Comparison of ENCODE assay signal across 8 mouse cellular contexts in genomic region chr12:31005010-31005409, GRCm38 (mm10).
DNase-seq lines count a peak whose midpoint lies in the region; ATAC-seq and TF ChIP-seq lines count a peak whose summit lies in the region.

No protein-coding gene starts in this region.

- no peaks in the 10 kb centered on the region for H3K9me3 ChIP-seq in heart, embryonic 12.5 days (replicated peaks)

- ATAC-seq in heart, embryonic 12.5 days (ENCODE audit: insufficient number of reproducible peaks, low FRiP score) = no peak
- peak; percentile 68 for ATAC-seq in megakaryocyte, adult 5-6 weeks (ENCODE audit: poor library complexity, severe bottlenecking)

- H3K4me1 ChIP-seq in heart, embryonic 12.5 days (replicated peaks) = no peaks in the 10 kb centered on the region
- no peaks in the 10 kb centered on the region for H3K4me1 ChIP-seq in bone marrow macrophage, adult 2 months (ENCODE audit: control insufficient read depth, insufficient read depth, low read length)

- no peak for TF ChIP-seq POLR2A in bone marrow macrophage, adult 2 months (IDR thresholded peaks at IDR 0.05; ENCODE audit: borderline replicate concordance, low read depth, low read length)

- H3K27ac ChIP-seq in heart, embryonic 12.5 days (ENCODE audit: poor library complexity, severe bottlenecking) = no peak overlapping the region
- no peak overlapping the region for H3K27ac ChIP-seq in bone marrow macrophage, adult 2 months (ENCODE audit: insufficient read depth, low read depth, low read length)

- no peak overlapping the region for H3K4me2 ChIP-seq in heart, embryonic 12.5 days

- H3K9ac ChIP-seq in heart, embryonic 12.5 days = no peak overlapping the region

- DNase-seq in heart, adult 18-20 months = peak; percentile 28 to 83
- peak; percentile 31 for DNase-seq in fibroblast of lung, adult 2 months (ENCODE audit: low read depth)
- peak; percentile 71 for DNase-seq in induced T-regulatory cell, adult 2 months (ENCODE audit: low read depth)
- peak; percentile 34 to 45 for DNase-seq in layer of hippocampus, postnatal 36 days
- DNase-seq in spleen, postnatal 36 days (ENCODE audit: low spot score in 2 of 2) = peak; percentile 10 to 34

- 14% methylated on average over 3 of the region's 3 CpGs for WGBS in heart, embryonic 12.5 days

- H3K36me3 ChIP-seq in heart, embryonic 12.5 days = no peaks in the 10 kb centered on the region

- TF ChIP-seq CTCF in bone marrow macrophage, adult 2 months (IDR thresholded peaks at IDR 0.05; ENCODE audit: low read depth, low read length) = peak; percentile 69

- H3K27me3 ChIP-seq in heart, embryonic 12.5 days (replicated peaks) = no peaks in the 10 kb centered on the region

- H3K4me3 ChIP-seq in heart, embryonic 12.5 days = no peak overlapping the region
- no peak overlapping the region for H3K4me3 ChIP-seq in bone marrow macrophage, adult 2 months (ENCODE audit: insufficient read depth, low read length)
